Mouse (Mus musculus): ENCODE data around the gene Tmem33.

DNA sequence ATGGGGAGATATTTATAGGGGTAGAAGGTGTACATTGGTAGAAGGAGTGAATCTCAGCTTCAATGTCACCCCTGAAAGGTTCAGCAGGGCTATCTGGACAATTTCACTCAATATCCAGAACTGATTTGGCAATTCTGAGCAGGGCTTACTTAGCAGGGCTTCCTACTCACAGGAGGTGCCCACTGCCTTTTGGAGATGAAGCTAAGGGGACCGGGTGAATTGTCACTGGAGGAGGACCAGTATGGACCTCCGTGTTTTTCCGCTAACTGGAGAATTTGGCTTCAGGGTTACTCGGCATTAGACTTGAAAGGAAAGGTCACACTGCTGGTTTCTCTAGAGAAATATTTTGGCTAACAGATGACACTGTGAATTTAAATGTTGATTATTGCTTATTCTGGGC, 25.7 kb upstream of the Tmem33 start:
- no peak for TF ChIP-seq CTCF (IDR thresholded peaks at IDR 0.05; ENCODE audit: low read depth, low read length)
- no peak for TF ChIP-seq POLR2A (IDR thresholded peaks at IDR 0.05; ENCODE audit: extremely low read depth, insufficient read depth, low read length)
